Comparison of ENCODE assay signal across 8 mouse cellular contexts in genomic region chr8:126736441-126736962, GRCm38 (mm10).
DNase-seq lines count a peak whose midpoint lies in the region; ATAC-seq and TF ChIP-seq lines count a peak whose summit lies in the region.

No protein-coding gene starts in this region.

- ATAC-seq in forebrain, postnatal 0 days, result peak; percentile 86
- ATAC-seq in hindbrain, embryonic 11.5 days (ENCODE audit: low FRiP score), result peak; percentile 45; the same call in 1 of the 2 replicates
- peak; percentile 84 for ATAC-seq in lung, postnatal 0 days

- peak overlapping the region; percentile 25; the same call in 1 of the 2 replicates for H3K9ac ChIP-seq in forebrain, postnatal 0 days
- H3K9ac ChIP-seq in hindbrain, embryonic 11.5 days (ENCODE audit: low read depth, low read length), result no peak overlapping the region
- 0 out of 2 replicates have a peak overlapping the region, but pooled peaks have one; percentile 32 for H3K9ac ChIP-seq in lung, postnatal 0 days (replicated peaks; ENCODE audit: low read depth)

- no peaks in the 10 kb centered on the region for H3K9me3 ChIP-seq in forebrain, postnatal 0 days (ENCODE audit: low read length)
- no peaks in the 10 kb centered on the region for H3K9me3 ChIP-seq in hindbrain, embryonic 11.5 days (ENCODE audit: control insufficient read depth, low read length)
- no peaks in the 10 kb centered on the region for H3K9me3 ChIP-seq in lung, postnatal 0 days (ENCODE audit: low read length)

- H3K27ac ChIP-seq in forebrain, postnatal 0 days (ENCODE audit: low read depth, low read length), result peak overlapping the region; percentile 68
- no peak overlapping the region for H3K27ac ChIP-seq in hindbrain, embryonic 11.5 days (ENCODE audit: low read depth, low read length)
- H3K27ac ChIP-seq in lung, postnatal 0 days (ENCODE audit: low read length), result peak overlapping the region; percentile 98

- 17% methylated on average over 10 of the region's 10 CpGs for WGBS in forebrain, postnatal 0 days
- 15% methylated on average over 10 of the region's 10 CpGs for WGBS in hindbrain, embryonic 11.5 days
- WGBS in lung, postnatal 0 days, result 13% methylated on average over 10 of the region's 10 CpGs

- no peaks in the 10 kb centered on the region for H3K27me3 ChIP-seq in forebrain, postnatal 0 days (ENCODE audit: insufficient read depth, low read length)
- no peaks in the 10 kb centered on the region for H3K27me3 ChIP-seq in hindbrain, embryonic 11.5 days (ENCODE audit: control insufficient read depth, insufficient read depth, low read length)
- no peaks in the 10 kb centered on the region for H3K27me3 ChIP-seq in lung, postnatal 0 days (replicated peaks; ENCODE audit: insufficient read depth, low read length)

- H3K4me1 ChIP-seq in forebrain, postnatal 0 days (ENCODE audit: insufficient read depth), result peaks cover 22% of the 10 kb centered on the region; the same call in 1 of the 2 replicates
- H3K4me1 ChIP-seq in hindbrain, embryonic 11.5 days (replicated peaks; ENCODE audit: control insufficient read depth, insufficient read depth, low read length), result peaks cover 6% of the 10 kb centered on the region; the same call in 1 of the 2 replicates
- peaks cover 28% of the 10 kb centered on the region for H3K4me1 ChIP-seq in lung, postnatal 0 days (ENCODE audit: insufficient read depth, low read depth, low read length)

- 0 out of 2 replicates have a peak overlapping the region, but pooled peaks have one; percentile 8 for H3K4me2 ChIP-seq in forebrain, postnatal 0 days (ENCODE audit: low read depth)
- no peak overlapping the region for H3K4me2 ChIP-seq in hindbrain, embryonic 11.5 days (replicated peaks; ENCODE audit: low read depth, low read length)
- peak overlapping the region; percentile 11; the same call in 1 of the 2 replicates for H3K4me2 ChIP-seq in lung, postnatal 0 days (replicated peaks; ENCODE audit: low read depth, low read length)

- peak; percentile 19 to 47 for DNase-seq in right cerebral cortex, adult 2 months (ENCODE audit: low spot score in 2 of 2)
- DNase-seq in right cerebral cortex, postnatal 14 days, result no peak
- DNase-seq in forebrain, postnatal 0 days, result peak; percentile 64
- DNase-seq in hindbrain, embryonic 11.5 days (ENCODE audit: low spot score), result peak; percentile 29
- peak; percentile 78 for DNase-seq in layer of hippocampus, adult 9-11 months
- DNase-seq in lung, postnatal 0 days (ENCODE audit: low spot score), result peak; percentile 99
- DNase-seq in right cerebral cortex, postnatal 36 days (ENCODE audit: low spot score in 2 of 2), result peak; percentile 45 to 51
- no peak for DNase-seq in c-Kit-positive CD71-positive TER-119-positive erythroid progenitor cells, embryonic 14.5 days (ENCODE audit: low spot score)

- peak; percentile 37 for TF ChIP-seq CTCF in forebrain, postnatal 0 days (IDR thresholded peaks at IDR 0.05; ENCODE audit: low read depth)
- TF ChIP-seq CTCF in lung, postnatal 0 days (IDR thresholded peaks at IDR 0.05), result peak; percentile 62

- H3K36me3 ChIP-seq in forebrain, postnatal 0 days (ENCODE audit: insufficient read depth), result no peaks in the 10 kb centered on the region
- no peaks in the 10 kb centered on the region for H3K36me3 ChIP-seq in hindbrain, embryonic 11.5 days (ENCODE audit: control insufficient read depth, insufficient read depth, low read length)
- no peaks in the 10 kb centered on the region for H3K36me3 ChIP-seq in lung, postnatal 0 days (ENCODE audit: insufficient read depth, low read length)

- peak; percentile 100 for TF ChIP-seq EP300 in lung, postnatal 0 days (IDR thresholded peaks at IDR 0.05)

- no peak overlapping the region for H3K4me3 ChIP-seq in forebrain, postnatal 0 days (ENCODE audit: low read depth, low read length)
- H3K4me3 ChIP-seq in hindbrain, embryonic 11.5 days (ENCODE audit: low read depth, low read length), result no peak overlapping the region
- H3K4me3 ChIP-seq in lung, postnatal 0 days (ENCODE audit: low read depth, low read length), result no peak overlapping the region

Comparison
In these comparisons a context has a peak if more than half of its experiments do, and no peak if none do; other contexts are left out.
1. DNase-seq: peak in right cerebral cortex, adult 2 months (2 of 2), forebrain, postnatal 0 days (single experiment), hindbrain, embryonic 11.5 days (single experiment), layer of hippocampus, adult 9-11 months (single experiment), lung, postnatal 0 days (single experiment) and right cerebral cortex, postnatal 36 days (2 of 2); none in right cerebral cortex, postnatal 14 days (single experiment) and c-Kit-positive CD71-positive TER-119-positive erythroid progenitor cells, embryonic 14.5 days (single experiment).
2. Peak in every context shown above with its lines, with median percentiles within 50 percentile points of each other: ATAC-seq.